Mouse (Mus musculus) T-helper 17 cell (primary cell): Measurements from ENCODE around the gene Camkmt.

ENCODE experiments used
- in situ Hi-C, 2 experiments: fragments of 300-600 bp; cut with MboI, MseI; formaldehyde crosslinking; loops; 1 replicate in 1 of 2; 2 replicates in 1 of 2; pipeline ENCODE4 v1.15.1; 2025; ENCODE audit warnings: high pct_unique_total_duplicates in 2 of 2

The Camkmt gene

DNA sequence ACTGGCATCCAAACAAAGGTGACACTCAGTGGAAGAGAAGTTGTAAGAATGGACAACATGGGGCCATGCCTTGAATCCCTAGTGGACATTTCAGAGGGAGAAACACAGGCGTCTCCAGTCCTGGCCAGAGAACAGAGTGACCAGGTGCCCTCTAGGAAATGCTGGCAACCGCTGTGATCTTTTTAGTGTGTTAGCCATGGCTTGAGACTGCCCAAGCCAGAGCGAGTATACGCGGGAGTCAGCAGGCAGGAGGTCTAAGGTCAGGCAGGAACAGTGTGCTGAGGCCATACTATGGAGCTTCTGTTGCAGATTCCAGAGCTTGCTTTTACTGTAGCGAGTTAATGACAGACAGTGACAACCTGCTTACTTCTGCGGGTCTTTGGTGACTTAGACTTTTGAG is 270.7 kb downstream of the Camkmt start:
- in situ Hi-C loops = no loop called here

DNA sequence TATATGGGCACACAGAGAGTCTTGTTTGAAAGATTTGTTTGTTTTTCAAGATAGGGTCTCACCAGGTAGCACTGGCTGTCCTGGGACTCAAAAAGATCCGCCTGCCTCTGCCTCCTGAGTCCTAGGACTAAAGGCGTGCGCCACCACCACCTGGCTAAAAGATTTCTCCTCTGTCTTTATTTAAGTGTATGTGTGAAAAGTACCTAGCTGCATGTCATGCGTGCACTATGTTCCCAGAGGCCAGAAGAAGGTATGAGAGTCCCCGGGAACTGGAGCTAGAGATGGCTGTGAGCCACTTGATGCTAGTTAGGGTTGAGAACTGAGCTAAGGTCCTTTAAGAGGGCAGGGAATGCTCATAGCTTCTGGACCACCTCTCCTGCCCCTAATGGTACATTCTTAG is 277.0 kb downstream of the Camkmt start:
- in situ Hi-C loops = no loop called here

DNA sequence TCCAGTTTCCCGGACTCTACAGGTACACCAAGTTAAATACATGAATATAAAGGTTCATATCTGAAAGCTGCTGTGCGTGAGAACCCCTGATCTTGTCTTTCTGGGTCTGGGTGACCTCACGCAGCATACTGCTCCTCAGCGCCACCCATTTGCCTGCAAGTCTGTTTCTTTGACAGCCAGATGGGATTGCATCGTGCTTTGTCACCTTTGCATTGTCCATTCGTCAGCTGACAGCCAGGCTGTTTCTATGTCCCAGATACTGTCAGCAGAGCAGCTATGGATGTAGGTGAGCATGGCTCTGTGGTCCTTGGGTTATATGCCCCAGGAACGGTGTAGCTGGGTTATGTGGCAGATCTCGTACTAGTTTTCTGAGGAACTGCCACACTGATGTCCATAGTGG is 278.4 kb downstream of the Camkmt start:
- in situ Hi-C loops = no loop called here

DNA sequence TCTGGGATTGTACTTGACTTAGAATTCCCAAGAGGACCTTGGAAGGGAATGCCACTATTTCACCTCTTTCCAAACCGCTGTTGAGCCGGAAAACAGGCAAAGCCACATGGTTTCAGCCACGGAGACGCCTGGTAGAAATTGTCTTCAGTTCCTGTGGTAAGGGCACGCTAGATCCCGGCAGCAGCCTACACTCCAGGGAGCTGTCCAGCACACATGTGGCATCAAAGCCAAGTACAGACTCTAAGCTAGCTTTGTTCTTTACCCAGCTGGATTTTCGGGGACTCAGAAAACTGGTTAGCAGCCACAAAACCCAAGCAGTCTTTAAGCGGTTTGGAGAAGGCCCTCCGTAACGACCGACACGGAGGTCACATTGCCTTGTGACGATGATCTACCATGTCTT is 281.7 kb downstream of the Camkmt start:
- in situ Hi-C loops = no loop called here

DNA sequence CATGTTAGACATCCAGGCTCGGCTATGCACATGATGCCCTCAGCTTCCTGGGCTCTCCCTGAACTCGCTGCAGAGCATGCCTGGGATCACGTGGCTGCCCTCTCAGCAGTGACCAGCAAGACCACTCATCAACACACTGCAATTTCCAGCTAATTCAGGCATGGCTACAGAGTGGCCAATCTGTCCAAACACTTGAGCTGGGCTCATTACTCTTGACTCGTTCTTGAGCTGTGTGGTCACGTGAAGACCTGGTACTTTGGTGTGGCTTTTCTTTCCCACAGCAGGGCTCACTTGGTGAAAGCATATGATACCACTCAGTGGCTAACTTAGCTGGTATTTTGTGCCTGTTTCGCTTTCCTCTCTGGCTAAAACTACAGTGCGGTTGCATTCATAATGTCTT is 282.2 kb downstream of the Camkmt start:
- in situ Hi-C loops = no loop called here

DNA sequence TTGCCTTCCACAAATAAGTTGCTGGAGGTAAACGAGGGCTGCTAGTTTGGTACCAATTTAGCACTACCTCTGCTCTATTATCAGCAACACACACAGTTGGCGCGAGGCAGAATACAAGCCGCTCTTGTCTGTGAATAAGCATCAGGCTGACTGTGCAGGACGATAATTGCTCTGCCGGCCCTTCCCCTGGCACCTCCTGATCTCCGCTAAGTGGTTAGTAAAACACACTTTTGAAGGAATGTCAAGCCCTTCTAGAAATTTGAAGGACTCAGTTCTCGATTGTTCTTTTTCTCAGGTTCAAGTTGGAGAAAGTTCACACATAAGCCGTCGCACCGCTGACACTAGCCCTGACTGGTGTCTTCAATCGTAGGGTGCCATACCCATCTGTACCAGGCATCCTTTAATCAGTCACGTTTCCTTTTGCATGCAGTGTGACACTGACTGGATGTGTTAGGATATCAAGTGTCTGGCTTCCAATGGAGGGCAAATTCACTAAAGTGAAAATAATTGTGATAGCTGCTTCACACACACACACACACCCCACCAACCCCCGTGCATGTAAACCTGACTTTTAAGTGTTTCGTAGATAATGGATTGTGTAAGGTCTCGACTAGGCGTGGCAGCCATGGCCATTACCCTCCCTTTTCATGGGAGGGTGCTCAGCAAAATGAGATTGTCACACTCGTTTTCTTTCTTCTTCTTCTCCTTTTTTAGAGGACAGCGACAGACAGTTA is 283.9 kb downstream of the Camkmt start:
- in situ Hi-C loops = no loop called here

DNA sequence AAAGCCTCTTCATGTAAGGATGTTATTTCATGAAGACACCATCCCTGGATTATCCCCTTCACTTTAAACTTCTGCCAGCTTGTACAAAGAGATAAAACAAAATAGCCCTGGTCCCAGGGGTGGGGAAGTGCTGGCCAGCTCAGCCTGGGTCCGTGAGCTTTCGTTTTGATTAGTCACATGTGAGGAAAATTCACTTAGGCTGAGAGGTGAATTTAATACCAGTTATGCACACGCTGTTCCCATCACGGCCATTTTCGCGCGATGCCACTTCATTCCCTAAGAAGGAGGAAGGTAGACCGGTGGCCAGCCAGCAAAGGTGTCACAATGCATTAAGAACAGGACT is 284.5 kb downstream of the Camkmt start:
- in situ Hi-C loops = no loop called here

DNA sequence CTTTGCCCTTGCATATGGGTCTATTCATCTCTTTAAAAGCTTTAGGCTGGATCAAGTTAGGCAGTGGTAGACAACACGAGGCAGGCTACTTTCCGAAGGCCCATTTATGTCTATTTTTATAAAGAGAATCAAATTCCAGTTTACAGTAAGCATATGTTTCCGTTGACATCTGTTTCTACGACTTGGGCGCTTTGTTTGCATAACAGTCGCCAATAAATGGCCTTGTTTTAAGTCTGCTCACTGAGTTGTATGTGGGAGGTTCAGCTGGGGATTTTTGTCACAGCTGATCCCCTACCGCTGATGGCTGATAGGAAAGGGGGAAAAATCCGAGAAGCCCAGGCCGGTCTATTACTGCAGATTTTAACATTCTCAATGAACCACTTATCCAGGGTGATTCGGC is 285.2 kb downstream of the Camkmt start:
- in situ Hi-C loops = no loop called here

DNA sequence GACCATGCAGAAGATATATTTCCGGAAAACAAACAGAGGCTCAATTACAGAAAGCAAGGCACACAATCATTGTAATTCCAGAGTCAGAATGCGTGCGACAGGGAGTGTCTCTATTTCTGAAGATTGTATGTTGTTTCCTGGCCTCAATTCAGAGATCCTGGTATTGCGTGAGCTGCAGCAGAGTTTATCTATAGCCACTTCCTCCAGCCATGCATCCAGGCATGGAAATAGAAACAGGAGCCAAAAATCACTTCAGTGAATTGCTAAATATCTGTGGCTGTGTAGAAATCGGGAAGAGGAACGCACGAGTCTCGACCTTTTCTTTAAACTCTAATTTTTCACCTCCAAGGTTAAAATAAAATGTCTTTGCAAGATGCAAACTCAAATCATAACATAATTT is 287.1 kb downstream of the Camkmt start:
- in situ Hi-C loops = no loop called here

DNA sequence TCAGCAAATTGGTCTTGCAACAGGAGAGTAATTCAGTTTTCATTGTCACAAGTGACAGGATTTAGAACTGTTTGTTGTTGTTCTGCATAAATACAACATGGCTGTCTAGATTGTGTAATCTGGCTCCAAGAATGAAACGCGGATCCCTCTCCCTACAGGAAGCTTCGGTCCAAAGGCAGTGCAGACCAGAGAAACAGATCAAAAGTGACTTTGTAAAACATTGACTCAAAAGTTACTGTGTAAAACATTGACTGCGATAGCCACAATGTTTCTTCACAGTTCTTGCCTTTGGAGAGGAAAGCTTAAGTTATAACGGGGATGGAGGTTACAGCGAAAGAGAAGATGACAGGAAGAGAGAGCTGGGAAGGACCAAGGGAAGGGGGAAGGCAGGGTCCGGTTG is 288.7 kb downstream of the Camkmt start:
- in situ Hi-C loops = no loop called here

DNA sequence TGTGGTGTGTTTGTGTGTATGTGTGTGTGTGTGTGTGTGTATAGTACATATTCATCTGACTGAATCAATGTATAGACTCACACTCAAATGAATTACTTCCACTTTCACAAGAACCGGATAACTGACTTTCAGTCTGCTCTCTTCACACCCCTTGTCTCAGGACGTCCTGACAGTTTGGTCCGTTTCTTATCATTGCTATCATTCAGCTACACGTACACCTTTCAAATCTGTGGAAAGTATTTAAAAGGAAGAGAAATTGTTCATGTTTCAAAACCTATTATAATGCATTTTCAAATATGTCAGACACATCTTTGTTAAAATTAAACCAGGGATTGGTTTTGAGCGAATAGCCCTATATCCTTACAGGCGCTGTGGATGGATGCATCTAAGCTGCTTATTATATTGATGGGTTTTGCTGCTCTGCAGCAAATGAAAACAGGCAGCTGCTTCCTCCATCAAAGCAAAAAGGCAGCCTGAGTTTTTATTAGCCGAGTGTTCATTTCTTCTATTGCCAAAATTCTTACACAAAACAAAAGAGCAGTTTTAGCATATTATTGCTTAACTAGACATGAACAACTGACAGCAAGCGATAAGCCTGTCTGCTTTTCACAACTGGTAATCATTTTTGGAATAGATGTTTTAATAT is 291.3 kb downstream of the Camkmt start:
- in situ Hi-C loops = no loop called here

DNA sequence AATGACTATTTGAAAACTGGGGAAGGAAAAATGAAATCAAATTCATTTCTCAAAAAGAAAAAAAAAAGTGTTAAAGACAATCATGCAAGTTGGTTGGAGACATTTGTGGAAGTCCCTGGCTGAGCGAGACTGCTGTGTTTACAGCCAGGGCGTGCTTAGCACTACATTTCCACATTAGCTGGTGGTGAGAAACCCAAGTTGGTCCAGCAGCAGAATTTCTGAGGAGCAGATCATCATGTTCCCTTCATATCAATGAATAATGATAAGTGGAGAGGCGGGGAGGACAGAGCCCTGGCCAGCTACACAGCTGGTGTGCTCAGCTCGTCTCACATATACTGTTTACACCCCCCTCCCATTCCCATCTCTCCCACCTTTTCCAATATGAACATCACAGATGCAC is 292.0 kb downstream of the Camkmt start:
- in situ Hi-C loops = no loop called here

DNA sequence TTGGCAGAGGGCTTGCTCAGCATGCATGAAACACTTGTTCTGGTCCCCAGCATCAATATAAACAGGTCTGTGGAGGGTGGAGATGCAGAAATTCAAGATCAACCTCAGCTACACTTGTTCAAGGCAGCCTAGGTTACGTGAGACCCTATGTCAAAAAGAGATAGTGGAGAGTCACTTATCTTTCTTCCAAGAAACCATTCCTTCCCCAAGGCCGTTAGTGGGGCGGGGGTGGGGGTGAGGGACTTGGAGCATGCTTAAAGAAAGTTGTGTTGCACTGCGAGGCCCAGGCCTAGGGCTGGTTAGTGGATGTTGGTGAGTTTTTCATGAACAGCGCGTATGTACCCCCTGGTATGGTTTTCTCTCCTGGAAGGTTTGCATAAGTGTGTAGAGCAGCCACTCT is 292.6 kb downstream of the Camkmt start:
- in situ Hi-C loops = no loop called here

DNA sequence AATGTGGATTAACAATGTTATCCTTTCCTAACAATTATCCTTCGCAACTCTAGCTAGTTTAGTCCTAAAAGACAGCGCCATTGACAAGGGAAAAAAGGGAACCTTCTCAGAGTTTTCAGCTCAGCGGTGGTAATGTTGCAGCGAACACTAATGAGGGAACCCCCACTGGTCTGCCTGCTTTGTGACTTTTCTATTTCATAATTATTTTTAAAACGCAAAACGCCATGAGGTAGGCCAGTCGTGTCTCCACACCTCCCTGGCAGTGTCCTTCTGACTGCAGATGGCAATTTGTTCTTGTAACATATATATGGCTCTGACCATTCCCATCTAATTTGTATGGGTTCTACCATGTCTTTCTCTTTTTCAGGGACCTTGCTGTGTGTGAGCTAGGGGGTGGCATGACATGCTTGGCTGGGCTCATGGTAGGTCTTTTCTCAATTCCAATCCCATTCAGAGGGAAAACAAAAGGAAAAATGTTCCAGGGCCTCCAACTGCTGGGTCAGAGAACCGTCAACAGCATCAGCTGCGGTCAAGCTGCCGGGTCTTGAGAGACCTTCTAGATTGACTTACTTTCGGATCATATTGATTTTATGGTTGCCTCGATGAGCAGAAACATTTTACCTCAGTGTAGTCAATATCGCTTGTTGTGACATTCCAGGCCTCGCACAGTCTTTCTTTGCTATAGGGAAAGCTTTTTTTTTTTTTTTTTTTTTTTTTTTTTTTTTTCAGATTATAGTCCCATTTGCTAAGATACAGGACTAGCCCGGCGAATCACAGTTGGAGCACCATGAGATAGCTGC is 302.9 kb downstream of the Camkmt start:
- in situ Hi-C loops = no loop called here

DNA sequence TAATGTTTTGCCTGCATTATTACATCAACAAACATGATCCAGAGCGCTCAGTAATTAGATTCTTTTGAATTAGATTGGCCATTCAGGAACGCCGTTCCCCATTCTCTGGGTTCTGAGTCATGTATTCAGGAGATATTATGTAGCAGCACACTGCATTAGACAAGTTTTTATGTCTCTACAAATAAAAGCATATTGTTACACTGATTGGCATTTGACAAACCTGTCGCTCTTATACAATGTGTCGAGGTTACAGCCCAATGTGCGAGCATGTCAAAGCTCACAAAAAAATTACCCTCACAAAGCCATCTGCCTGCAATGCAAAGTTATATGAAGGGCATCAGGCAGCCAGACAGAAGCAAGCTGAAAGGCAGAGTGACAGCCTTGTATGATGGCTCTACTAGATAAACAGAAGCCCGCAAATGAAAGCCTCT is 303.6 kb downstream of the Camkmt start:
- in situ Hi-C loops = no loop called here

DNA sequence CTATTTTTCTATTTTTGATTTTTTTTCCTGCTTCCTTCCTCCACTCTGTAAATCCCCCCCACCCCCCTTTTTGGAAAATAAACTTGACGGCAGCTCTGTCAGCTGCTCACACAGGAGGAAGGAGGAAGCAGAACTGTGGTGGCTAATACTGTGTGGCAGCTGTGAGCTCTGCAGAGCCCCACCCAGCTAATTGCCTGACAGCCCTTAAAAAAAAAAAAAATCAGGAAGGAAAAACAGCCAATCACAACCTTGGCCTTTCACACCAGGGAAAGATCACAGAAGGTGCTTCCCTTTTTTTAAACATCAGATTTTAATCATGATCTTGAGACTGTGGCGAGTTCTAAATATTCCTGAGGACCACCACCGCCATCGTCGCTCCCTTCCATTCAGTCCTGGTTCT is 305.1 kb downstream of the Camkmt start:
- in situ Hi-C loops = no loop called here

DNA sequence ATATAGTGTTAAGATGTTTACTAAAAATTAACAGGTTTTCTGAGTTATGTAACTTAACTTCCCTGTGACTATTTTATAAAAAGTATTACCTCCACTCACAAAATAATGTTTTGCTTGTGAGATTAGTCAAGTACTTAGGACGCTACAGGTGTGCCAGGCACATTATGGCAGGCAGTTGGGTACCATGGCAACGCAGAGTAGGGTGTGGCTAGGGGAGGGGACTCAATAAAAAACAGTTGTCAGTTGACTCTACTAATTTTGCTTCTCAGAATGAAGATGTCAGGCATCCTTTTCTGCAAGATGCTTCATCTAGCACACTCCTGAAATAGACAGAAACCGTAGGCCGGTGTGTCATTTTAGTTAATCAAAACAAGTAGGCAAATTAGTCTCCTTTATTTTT is 310.4 kb downstream of the Camkmt start:
- in situ Hi-C loops = no loop called here

DNA sequence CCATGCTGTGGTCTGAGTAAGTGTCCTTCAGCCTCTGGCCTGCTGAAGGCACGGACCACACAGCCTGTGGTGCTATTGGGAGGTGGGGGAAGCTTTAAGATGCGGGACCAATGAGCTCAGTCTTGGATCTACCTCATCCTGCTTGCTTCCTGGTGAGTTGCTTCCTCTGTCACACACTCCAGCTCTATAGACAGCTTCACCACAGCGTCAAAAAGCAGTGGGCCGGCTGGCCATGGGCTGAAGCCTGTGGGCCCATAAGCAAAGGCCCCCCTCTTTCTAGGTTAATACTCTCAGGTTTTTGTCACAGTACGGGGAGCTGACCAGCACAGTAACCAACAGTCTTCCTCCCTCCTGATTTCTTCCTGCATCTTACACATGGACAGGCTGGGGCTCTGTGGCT is 314.8 kb downstream of the Camkmt start:
- in situ Hi-C loops = no loop called here

DNA sequence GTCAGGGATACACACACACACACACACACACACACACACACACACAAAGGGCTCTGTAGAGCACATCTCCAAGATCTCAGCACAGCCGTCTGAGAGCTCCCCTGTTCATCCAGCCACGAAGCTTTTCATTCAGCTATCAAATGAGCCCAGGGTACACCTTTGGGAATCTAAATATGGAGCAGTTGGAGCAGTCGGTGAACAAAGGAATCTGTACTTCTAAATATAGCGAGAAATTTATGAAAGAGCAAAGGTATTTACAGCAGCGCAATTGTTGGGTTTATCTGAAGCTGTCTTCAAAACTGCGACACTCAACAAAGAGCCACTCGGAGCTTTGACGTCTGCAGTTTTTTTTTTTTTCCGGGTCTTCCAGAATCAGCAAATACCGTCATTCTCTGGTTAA is 315.8 kb downstream of the Camkmt start:
- in situ Hi-C loops = no loop called here

DNA sequence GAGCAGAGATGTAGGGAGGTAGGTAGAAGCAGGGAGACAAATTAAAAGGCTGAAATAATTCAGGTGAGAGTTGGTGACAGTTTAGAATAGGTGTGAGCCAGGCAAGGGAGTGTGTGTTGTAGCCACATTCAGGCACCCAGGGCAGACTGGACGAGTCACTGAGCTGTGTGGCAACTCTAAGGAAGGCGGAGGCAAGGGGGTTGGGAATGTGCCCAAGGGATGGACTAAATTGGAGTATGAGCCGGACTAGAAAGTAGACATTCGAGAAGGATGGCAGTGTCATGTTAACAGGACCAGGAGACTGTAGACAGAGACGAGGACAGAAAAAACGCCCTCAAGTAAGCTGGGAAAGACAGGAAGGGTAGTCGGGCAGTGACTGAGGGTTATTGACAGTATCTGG is 338.5 kb downstream of the Camkmt start:
- in situ Hi-C loops = no loop called here

DNA sequence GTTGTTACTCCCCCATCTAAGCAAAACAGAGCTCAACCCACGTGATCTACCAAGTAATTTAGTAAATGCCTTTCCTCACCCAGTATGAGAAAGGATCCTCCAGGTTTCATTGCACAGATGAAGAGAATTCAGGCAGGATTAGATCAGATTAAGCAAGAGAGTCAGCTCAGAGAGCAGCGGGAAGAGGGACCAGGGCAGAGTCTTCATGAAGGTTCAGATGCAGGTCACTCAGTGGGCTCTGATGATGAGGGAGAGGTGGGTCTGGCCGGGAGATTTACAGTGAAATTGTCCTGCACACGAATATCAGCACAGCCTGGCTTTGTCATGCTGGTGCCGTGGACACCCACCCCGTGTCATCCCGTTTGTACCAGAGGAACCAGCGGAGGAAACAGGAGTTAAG is 342.6 kb downstream of the Camkmt start:
- in situ Hi-C loops = no loop called here

DNA sequence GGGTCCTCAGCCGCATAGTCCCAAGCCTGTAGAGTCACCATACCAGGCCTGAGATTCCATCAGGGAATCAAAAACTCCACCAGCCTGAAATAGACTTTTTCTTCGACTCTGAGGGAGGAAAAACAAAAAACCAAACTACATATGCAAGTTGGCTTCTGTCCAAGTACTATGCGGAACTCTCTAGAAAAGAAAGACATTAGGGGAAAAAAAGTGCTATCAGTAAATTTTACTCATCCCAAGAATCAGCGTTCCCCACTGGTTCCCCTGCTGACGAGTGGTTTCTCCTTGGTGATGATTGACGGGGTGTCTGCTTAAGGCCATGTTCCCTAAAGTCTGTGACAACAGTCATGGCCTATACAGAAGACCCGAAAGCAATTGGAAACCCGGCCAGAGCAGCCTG is 352.7 kb downstream of the Camkmt start:
- in situ Hi-C loops = no loop called here

DNA sequence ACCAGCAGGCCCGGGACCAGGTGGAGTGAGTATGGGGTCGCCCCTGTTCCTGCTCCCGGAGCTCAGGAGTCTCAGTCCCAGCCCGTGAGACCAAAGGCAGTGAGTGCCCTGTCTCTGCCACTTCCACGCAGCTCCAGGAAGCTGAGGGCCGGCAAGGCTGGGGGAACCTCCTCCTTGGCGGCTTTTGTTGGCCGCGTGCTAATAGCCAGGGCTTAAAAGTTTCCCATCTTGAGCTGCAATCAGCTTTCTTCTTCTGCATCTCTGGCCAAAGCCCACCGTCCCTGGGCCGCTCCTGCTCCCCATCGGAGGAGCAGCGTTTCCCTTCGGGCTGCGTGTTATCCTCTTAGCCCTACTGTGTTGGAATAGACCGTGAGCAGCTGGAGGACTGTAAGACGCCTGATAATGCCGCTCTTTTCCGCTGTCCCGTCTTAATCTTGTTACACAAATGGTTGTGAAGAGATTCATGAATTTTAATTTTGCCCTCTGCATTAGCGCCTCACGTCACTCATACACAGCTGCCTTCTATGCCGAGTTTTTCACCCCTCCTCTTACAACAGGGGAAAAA is 364.1 kb downstream of the Camkmt start:
- in situ Hi-C loops = no loop called here
